Mouse (Mus musculus) heart, postnatal 0 days (tissue): ENCODE measurements around the gene Cntnap5a.
A peak's percentile ranks its signal among the peaks of the same experiment; 100 is the strongest.

ENCODE experiments used
- CTCF ChIP-seq: IDR thresholded peaks from 2 replicates; pipeline ENCODE4 v1.5.1; 2016; ENCODE audit warnings: antibody characterized with exemption, control low read depth, low read depth
- EP300 ChIP-seq: IDR thresholded peaks from 2 replicates; pipeline ENCODE4 v1.6.1; 2016; ENCODE audit warnings: antibody characterized with exemption, low read depth

DNA sequence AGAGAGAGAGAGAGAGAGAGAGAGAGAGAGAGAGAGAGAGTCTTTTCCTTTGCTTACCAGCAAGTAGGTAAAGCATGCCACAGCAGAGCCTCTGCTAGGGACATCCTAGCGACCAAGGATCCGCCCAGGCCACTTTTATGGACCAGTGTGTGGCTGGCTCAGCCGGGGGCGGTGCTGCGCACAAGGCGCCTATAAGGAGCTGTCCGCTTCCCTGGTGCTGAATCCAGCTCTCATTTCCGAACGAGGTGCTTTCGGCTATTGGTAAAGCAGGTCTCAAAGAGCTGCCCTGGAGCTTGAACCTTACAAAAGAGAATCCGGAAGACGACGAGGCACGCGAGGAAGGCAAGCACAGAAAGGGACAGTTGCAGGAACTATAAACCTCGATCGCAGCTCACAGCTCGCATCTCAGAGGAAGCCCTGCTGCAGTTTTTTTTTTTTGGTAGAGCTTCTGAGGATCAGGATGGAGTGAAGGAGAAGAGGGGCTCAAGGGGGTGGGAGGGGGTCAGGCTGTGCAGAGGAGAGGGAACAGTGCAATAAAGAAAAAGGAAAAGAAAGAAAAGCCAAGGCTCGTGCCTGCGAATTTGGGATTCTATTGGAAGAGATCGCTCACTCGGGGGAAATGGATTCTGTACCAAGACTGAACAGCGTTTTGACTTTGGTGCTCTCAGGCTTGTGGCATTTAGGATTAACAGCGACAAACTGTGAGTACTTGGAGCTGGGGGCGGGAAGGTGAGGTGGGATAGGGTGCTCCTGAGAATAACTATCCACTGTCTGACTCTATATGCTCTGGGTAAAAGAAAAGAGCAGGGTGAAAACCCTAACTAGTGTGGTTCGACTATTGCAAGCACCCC lies at the start of gene Cntnap5a:
- TF ChIP-seq CTCF: peak; percentile 11; the same call in 1 of the 2 replicates
- no peak for TF ChIP-seq EP300
